Mouse (Mus musculus) layer of hippocampus, postnatal 25 days (tissue): ENCODE measurements around the gene Cemip. TPM values are rescaled to one million over a fixed set of nuclear protein-coding genes. Genes with fewer than 3 reads are reported as not detected.
A peak's percentile ranks its signal among the peaks of the same experiment; 100 is the strongest.
"Not testable (repeated sequence)": the region's sequence is repeated elsewhere in the genome, so short reads cannot be mapped to it uniquely, and the experiment has no call there.

ENCODE experiments used
- DNase-seq, 2 experiments: peaks; one replicate each; pipeline ENCODE4 v3.0.0; 2022; ENCODE audit warnings: mixed read lengths in 2 of 2, low spot score in 1 of 2; ENCODE audit errors: extremely low spot score in 1 of 2
- total RNA-seq, 2 experiments: library from RNA; stranded (reverse); gene quantifications; 2 replicates each; pipeline ENCODE4 v1.2.3; 2021

Cemip gene
- 10 to 100 TPM; 21.6 to 25.9 TPM for total RNA-seq

- peak; percentile 86 to 89 for DNase-seq
Measured at GRCm38 (mm10) chr7:84086039-84086829, at the start of gene Cemip. Gene Cemip, minus strand, starts transcription at chr7:84086502.

- no peak for DNase-seq
Measured at GRCm38 (mm10) chr7:84132704-84133103, 46.4 kb upstream of the Cemip start.

- no peak for DNase-seq
Measured at GRCm38 (mm10) chr7:84131736-84132135, 45.4 kb upstream of the Cemip start.

- DNase-seq = no peak
Measured at GRCm38 (mm10) chr7:84128661-84129060, 42.4 kb upstream of the Cemip start.

GRCm38 (mm10) chr7:84125730-84126129 lies 39.4 kb upstream of the Cemip start:
- DNase-seq = no peak

GRCm38 (mm10) chr7:84123651-84124050 lies 37.3 kb upstream of the Cemip start:
- not testable (repeated sequence) for DNase-seq

GRCm38 (mm10) chr7:84121778-84122177 lies 35.5 kb upstream of the Cemip start:
- no peak for DNase-seq

GRCm38 (mm10) chr7:84120142-84120760 lies 33.9 kb upstream of the Cemip start:
- DNase-seq = no peak

GRCm38 (mm10) chr7:84119216-84120105 lies 33.2 kb upstream of the Cemip start:
- DNase-seq = no peak

- DNase-seq = no peak
Measured at GRCm38 (mm10) chr7:84117543-84118122, 31.3 kb upstream of the Cemip start.

GRCm38 (mm10) chr7:84116621-84117542 lies 30.6 kb upstream of the Cemip start:
- DNase-seq = no peak

GRCm38 (mm10) chr7:84115385-84115784 lies 29.1 kb upstream of the Cemip start:
- DNase-seq = no peak

GRCm38 (mm10) chr7:84114775-84115174 lies 28.5 kb upstream of the Cemip start:
- no peak for DNase-seq

- DNase-seq = no peak
Measured at GRCm38 (mm10) chr7:84113035-84113390, 26.7 kb upstream of the Cemip start.

- DNase-seq = no peak
Measured at GRCm38 (mm10) chr7:84112351-84113034, 26.2 kb upstream of the Cemip start.

- no peak for DNase-seq
Measured at GRCm38 (mm10) chr7:84111716-84112350, 25.5 kb upstream of the Cemip start.

- no peak for DNase-seq
Measured at GRCm38 (mm10) chr7:84106942-84107341, 20.6 kb upstream of the Cemip start.

- no peak for DNase-seq
Measured at GRCm38 (mm10) chr7:84102589-84102988, 16.3 kb upstream of the Cemip start.

GRCm38 (mm10) chr7:84100672-84101071 lies 14.4 kb upstream of the Cemip start:
- no peak for DNase-seq
